Mouse (Mus musculus): ENCODE measurements around the gene Hepacam2. TPM values are rescaled to one million over a fixed set of nuclear protein-coding genes. Genes with fewer than 3 reads are reported as not detected.
"Not testable (repeated sequence)": the region's sequence is repeated elsewhere in the genome, so short reads cannot be mapped to it uniquely, and the experiment has no call there.

Gene Hepacam2
- total RNA-seq (2021), result under 1 TPM in 1 of 2 experiments, not detected in 1; 0.29 TPM
- long read RNA-seq, experiment 1, result 0 reads
- long read RNA-seq, experiment 2, result 0 reads

- peak; percentile 82 to 95 for DNase-seq (ENCODE audit: low spot score in 2 of 2)
Observed at GRCm38 (mm10) chr6:3498162-3498848, at the start of gene Hepacam2, which contains the start of gene Vps50. Hepacam2 (minus strand) TSS chr6:3498298. Vps50 (plus strand) TSS chr6:3498382.

DNA sequence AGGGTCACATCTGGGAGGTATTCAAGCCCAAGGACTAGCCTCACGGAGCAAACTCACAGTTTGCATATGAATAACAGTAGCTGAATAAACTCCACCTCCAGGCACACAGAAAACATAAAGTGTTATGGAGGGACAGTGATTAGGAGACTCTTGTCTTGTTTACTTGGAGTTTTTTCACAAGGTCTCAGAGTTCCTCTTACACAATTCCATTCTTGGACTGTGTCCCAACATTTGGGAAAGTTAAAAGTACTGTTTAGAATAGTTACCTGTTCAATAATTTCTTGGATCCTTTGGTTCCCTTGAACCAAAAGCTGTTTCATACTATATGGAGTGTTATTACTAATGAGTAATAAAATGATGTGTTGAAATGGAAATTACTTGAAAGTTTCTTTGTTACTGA lies 46.9 kb upstream of the Hepacam2 start:
- DNase-seq (ENCODE audit: low spot score in 2 of 2), result no peak

DNA sequence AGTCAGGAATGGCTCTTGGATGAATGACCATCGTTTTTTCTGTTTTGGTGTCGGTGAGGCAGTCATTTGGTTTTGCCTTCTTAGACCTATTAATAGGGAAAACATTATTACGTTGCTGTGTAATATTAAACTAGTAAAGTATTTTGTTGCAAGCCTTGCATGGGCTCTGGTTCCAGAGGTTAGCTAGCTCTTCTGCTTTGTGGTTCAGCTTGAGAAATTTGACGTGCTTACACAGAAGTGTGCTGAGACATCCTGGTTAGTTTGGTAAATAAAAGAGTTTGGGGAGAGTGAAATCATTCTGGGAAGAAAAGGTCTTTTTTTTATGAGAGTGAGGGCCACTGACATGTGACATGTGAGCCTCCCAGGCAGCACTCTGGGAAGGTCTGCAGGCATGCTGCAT lies 45.8 kb upstream of the Hepacam2 start:
- DNase-seq (ENCODE audit: low spot score in 2 of 2), result no peak

DNA sequence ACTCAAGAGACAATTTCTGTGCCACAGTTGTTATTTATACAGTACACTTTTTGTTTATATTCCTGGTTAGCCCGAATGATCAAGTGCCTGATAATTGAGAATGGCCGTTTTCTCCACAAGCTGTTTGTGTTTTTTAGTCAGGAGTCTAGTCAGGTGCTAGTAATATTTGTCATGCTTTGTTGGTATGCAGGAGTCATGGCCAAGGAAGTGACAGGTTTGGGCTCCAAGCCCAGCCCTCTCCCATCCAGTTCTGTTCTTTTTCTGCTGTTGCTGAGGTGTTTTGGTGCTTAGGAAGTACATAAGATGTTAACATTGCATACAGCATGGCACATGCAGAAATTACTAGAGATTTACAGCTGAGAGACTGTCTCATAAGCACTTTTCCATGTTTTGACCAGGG lies 41.4 kb upstream of the Hepacam2 start:
- no peak for DNase-seq (ENCODE audit: low spot score in 2 of 2)

DNA sequence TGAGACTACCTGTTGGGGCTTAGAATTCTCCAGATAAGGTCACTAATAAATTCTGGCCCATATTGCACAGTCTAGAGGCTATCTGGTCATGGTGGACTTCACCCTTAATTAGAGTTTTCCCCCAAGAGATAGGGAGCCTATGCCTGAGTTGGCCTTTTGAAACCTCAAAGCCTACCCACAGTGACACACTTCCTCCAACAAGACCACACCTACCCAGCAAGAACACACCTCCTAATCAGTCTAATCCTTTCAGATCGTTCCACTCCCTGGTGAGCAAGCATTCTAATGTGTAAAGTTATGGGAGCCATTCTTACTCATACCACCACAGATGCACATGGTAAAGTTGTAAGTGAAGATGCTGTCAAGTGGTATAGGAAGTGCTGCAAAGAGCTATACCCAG lies 38.0 kb upstream of the Hepacam2 start:
- DNase-seq (ENCODE audit: low spot score in 2 of 2), result no peak

GRCm38 (mm10) chr6:3531445-3531844 lies 33.3 kb upstream of the Hepacam2 start:
- DNase-seq (ENCODE audit: low spot score in 2 of 2), result no peak

- DNase-seq (ENCODE audit: low spot score in 2 of 2), result no peak
Observed at GRCm38 (mm10) chr6:3528198-3528597, 30.1 kb upstream of the Hepacam2 start.

- DNase-seq (ENCODE audit: low spot score in 2 of 2), result peak in 1 of 2 experiments; percentile 24
Observed at GRCm38 (mm10) chr6:3512611-3513010, 14.5 kb upstream of the Hepacam2 start.

- peak in 1 of 2 experiments; percentile 22 for DNase-seq (ENCODE audit: low spot score in 2 of 2)
Observed at GRCm38 (mm10) chr6:3511612-3512011, 13.5 kb upstream of the Hepacam2 start.

DNA sequence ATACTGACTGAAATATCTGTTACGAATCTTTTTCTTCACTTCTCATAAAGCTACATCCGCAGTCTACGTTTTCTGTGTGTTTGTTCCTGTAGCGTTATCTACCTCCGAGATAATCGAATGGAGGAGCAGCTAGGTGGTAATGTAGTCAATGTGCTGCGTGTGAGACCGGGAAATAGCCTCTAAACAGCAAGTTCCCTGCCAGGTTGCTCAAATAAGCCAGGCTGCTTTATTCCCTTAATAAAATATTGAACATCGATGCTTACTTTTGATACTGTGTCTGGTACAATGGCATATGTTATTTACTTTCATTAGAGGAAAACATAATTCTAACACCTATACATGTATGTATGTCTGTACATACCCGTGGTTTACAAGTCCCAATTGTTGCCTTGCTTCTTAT lies 13.0 kb upstream of the Hepacam2 start:
- DNase-seq (ENCODE audit: low spot score in 2 of 2), result no peak

DNA sequence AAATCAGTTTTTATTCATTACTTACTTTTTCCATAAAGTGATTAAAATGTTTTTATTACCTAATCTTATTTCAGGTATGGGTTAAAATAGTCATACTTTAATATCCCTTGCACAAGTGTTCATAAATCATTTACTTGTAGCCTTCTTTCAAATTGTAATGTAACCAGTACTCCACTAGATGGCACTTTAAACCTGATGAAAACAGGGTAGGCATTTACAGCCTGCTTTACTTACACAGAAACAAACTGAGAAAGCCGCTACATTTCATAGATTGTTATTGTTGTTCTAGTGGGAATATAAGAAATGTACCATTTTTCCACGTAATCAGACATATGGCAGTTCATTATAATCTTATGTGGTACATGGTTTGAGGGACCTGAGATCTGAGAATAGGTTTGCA lies 11.7 kb upstream of the Hepacam2 start:
- DNase-seq (ENCODE audit: low spot score in 2 of 2), result peak in 1 of 2 experiments; percentile 69

DNA sequence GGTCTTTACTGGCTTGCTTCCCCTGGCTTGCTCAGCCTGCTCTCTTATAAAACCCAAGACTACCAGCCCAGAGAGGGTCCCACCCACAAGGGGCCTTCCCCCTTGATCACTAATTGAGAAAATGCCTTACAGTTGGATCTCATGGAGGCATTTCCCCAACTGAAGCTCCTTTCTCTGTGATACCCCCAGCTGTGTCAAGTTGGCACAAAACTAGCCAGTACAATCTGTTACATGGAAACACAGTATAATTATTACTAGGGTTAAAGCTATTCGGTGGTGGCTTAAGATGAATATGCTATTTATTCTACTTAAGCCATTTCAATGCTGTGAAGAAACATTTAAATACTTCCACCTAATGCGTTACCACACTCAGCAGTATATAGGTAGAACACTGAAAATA lies 10.1 kb upstream of the Hepacam2 start:
- not testable (repeated sequence) for DNase-seq (ENCODE audit: low spot score in 2 of 2)

DNA sequence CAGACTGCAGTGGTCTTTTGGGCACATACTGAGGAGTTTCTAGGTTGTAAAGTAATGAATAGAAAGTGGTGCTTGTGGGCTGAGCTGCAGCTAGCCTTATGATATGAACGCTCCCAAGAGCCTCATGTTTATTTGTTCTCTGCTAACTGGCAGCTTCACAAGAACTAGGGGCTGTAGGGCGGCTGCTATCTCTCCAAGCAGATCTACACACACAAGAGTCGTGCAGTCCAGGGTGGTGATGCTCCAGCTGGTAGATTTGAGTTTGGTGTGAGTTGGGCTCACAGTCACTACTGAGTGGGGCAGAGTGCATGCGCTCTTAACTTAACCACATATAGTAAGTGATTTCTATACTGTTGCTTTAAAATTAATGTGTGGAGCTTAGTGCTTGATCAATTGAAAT lies 9.0 kb upstream of the Hepacam2 start:
- DNase-seq (ENCODE audit: low spot score in 2 of 2), result no peak

DNA sequence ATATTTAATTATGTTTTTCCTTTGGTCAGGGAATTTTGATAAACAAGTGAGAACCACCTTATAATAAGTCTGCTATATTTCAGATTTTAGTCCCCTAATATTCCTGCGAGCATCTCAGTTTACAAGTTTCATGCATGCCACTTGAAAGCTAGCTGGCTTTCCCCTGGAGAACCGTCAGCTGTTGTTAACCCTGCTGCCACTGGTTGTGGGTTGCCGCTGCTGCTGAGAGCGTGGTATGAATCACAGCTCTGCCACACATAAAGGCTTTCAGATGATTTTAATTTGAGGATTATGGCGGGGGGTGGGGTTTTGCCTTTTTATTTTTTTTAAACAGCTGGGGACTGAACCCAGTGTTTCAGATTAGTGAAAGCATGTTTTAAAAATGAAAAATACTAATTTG lies 7.2 kb upstream of the Hepacam2 start:
- no peak for DNase-seq (ENCODE audit: low spot score in 2 of 2)

GRCm38 (mm10) chr6:3500286-3500685 lies 2.2 kb upstream of the Hepacam2 start:
- no peak for DNase-seq (ENCODE audit: low spot score in 2 of 2)

- peak in 1 of 2 experiments; percentile 67 for DNase-seq (ENCODE audit: low spot score in 2 of 2)
Observed at GRCm38 (mm10) chr6:3496210-3496609, 1.9 kb downstream of the Hepacam2 start.

DNA sequence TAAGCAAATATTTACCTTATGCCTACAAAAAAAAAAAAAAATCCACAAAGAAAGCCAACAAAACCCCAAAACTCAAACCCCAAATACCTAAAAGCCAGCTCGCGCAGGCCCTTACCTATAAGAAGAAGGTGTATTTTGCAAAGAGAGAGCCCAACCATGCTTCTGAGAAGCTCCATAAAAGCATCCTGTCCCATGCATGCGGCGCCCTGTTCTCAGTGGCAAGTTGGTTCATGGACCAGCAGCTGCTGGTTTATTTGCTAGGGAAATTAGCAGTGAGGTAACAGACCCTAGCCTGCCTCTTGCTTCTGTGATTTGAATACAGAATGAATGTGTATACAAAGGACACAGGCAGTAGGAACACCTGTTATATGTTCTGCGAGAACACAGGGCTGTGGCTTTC lies 3.8 kb downstream of the Hepacam2 start:
- DNase-seq (ENCODE audit: low spot score in 2 of 2), result no peak

GRCm38 (mm10) chr6:3487355-3487754 lies 10.7 kb downstream of the Hepacam2 start:
- DNase-seq (ENCODE audit: low spot score in 2 of 2), result no peak

GRCm38 (mm10) chr6:3485133-3485532 lies 13.0 kb downstream of the Hepacam2 start:
- no peak for DNase-seq (ENCODE audit: low spot score in 2 of 2)

GRCm38 (mm10) chr6:3481705-3482104 lies 16.4 kb downstream of the Hepacam2 start:
- no peak for DNase-seq (ENCODE audit: low spot score in 2 of 2)

DNA sequence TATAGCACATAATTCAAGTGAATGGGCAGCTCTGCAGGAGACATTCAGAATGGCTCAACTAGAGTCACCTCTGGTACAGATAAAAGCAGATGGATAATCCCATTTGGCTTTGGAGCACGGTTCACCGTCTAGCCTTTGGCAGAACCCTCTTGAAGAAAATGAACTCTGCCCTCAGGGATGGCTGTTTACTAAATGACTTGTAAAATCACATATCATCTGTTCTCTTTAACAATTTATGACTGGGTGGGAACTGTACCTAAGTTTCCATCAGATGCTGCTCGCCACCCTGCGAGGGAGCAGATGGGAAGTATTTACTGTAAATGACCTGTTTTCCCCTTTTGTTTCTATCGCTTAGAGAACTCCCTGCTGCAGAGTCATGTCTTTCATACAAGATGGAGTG lies 18.2 kb downstream of the Hepacam2 start:
- no peak for DNase-seq (ENCODE audit: low spot score in 2 of 2)

DNA sequence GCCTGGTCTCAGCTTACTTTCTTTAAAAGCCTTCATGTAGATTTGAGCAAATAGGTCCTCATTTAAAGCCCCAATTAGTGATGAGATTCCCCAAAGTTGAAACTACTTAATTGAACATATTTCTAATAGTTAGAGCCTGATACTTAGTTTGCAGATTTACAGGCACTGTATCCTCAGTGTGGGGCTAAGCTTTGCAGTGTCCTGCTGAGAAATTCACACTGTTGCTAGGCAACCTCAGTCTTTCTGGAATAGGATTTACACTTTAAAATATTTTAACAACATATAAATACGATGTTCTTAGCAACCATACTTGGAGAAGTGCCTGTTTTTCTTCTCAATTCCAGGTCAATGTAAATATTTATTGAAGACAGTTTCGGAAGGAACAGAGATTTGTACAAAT lies 21.8 kb downstream of the Hepacam2 start:
- DNase-seq (ENCODE audit: low spot score in 2 of 2), result no peak

- DNase-seq (ENCODE audit: low spot score in 2 of 2), result no peak
Observed at GRCm38 (mm10) chr6:3470706-3471105, 27.4 kb downstream of the Hepacam2 start.

Measured in layer of hippocampus, postnatal 14 days (tissue).